28 mouse cellular contexts compared by ENCODE assay signal in genomic region chr5:137394456-137394855, GRCm38 (mm10). TPM values are rescaled to one million over a fixed set of nuclear protein-coding genes. Genes with fewer than 3 reads are reported as not detected.
DNase-seq lines count a peak whose midpoint lies in the region; ATAC-seq and TF ChIP-seq lines count a peak whose summit lies in the region.
"Had no signal": no experiment of that assay in that cellular context is flagged by ENCODE, and none has a peak within 500 bp of the region (broad histone marks: within the 10 kb centered on the region; RNA-seq: fewer than 3 reads in every experiment).

No protein-coding gene starts in this region.

- H3K4me3 ChIP-seq in intestine, postnatal 0 days (ENCODE audit: low read depth, low read length) = no peak overlapping the region
- no peak overlapping the region for H3K4me3 ChIP-seq in intestine, embryonic 16.5 days (ENCODE audit: low read length)
- no peak overlapping the region for H3K4me3 ChIP-seq in liver, postnatal 0 days (ENCODE audit: low read depth, low read length)
- no peak overlapping the region for H3K4me3 ChIP-seq in liver, embryonic 12.5 days
- H3K4me3 ChIP-seq in hindbrain, embryonic 13.5 days = no peak overlapping the region
- H3K4me3 ChIP-seq: heart, adult 2 months; heart, embryonic 12.5 days; left cerebral cortex, adult 2 months; limb, embryonic 12.5 days; midbrain, embryonic 15.5 days; stomach, embryonic 15.5 days had no signal

- H3K27me3 ChIP-seq in intestine, postnatal 0 days (replicated peaks; ENCODE audit: control insufficient read depth, insufficient read depth, low read length) = no peaks in the 10 kb centered on the region
- no peaks in the 10 kb centered on the region for H3K27me3 ChIP-seq in intestine, embryonic 16.5 days (replicated peaks; ENCODE audit: control insufficient read depth, insufficient read depth, low read length)
- no peaks in the 10 kb centered on the region for H3K27me3 ChIP-seq in liver, postnatal 0 days (ENCODE audit: insufficient read depth, low read length)
- H3K27me3 ChIP-seq in liver, embryonic 12.5 days (replicated peaks) = 0 out of 2 replicates have a peak, but pooled peaks cover 9% of the 10 kb centered on the region
- H3K27me3 ChIP-seq in hindbrain, embryonic 13.5 days = no peaks in the 10 kb centered on the region
- H3K27me3 ChIP-seq: midbrain, embryonic 15.5 days; Patski; stomach, embryonic 15.5 days had no signal

- TF ChIP-seq CTCF in intestine, postnatal 0 days (IDR thresholded peaks at IDR 0.05; ENCODE audit: low read depth) = peak; percentile 24; the same call in 1 of the 2 replicates
- TF ChIP-seq CTCF in liver, postnatal 0 days (IDR thresholded peaks at IDR 0.05; ENCODE audit: low read depth) = peak; percentile 35

- DNase-seq in liver, postnatal 0 days = no peak
- peak; percentile 8 for DNase-seq in A20 (ENCODE audit: low read depth, low spot score)
- DNase-seq in NIH3T3 (ENCODE audit: low read depth) = peak; percentile 39
- no peak for DNase-seq in adrenal gland, postnatal 14 days
- DNase-seq: adrenal gland, adult 2 months; cerebellum, adult 8-10 months; cerebellum, postnatal 25 days; gastrocnemius, postnatal 36 days; heart, adult 2 months; heart, postnatal 4 days; kidney, adult 8-10 months; kidney, postnatal 14 days; lung, adult 2 months; right cerebral cortex, postnatal 25 days; thymus, postnatal 14 days had no signal

- H3K9me3 ChIP-seq in intestine, postnatal 0 days (ENCODE audit: control insufficient read depth) = no peaks in the 10 kb centered on the region
- no peaks in the 10 kb centered on the region for H3K9me3 ChIP-seq in intestine, embryonic 16.5 days (ENCODE audit: control insufficient read depth, low read length)
- no peaks in the 10 kb centered on the region for H3K9me3 ChIP-seq in liver, postnatal 0 days (ENCODE audit: low read length)
- no peaks in the 10 kb centered on the region for H3K9me3 ChIP-seq in liver, embryonic 12.5 days (replicated peaks)
- H3K9me3 ChIP-seq in hindbrain, embryonic 13.5 days = no peaks in the 10 kb centered on the region
- H3K9me3 ChIP-seq: heart, embryonic 12.5 days; limb, embryonic 12.5 days; midbrain, embryonic 15.5 days; stomach, embryonic 15.5 days had no signal

- no peak overlapping the region for H3K4me2 ChIP-seq in intestine, postnatal 0 days (replicated peaks; ENCODE audit: low read depth)
- no peak overlapping the region for H3K4me2 ChIP-seq in intestine, embryonic 16.5 days (ENCODE audit: low read depth, low read length)
- no peak overlapping the region for H3K4me2 ChIP-seq in liver, postnatal 0 days (ENCODE audit: low read depth, low read length)
- H3K4me2 ChIP-seq in liver, embryonic 12.5 days = no peak overlapping the region
- no peak overlapping the region for H3K4me2 ChIP-seq in hindbrain, embryonic 13.5 days
- H3K4me2 ChIP-seq: heart, embryonic 12.5 days; hindbrain, embryonic 14.5 days; limb, embryonic 12.5 days; midbrain, embryonic 15.5 days; stomach, embryonic 15.5 days had no signal

- no peak for ATAC-seq in intestine, postnatal 0 days
- ATAC-seq in intestine, embryonic 16.5 days = no peak
- no peak for ATAC-seq in liver, postnatal 0 days
- ATAC-seq in liver, embryonic 12.5 days = no peak
- no peak for ATAC-seq in hindbrain, embryonic 13.5 days (ENCODE audit: low FRiP score)
- ATAC-seq: forebrain, embryonic 14.5 days; midbrain, embryonic 15.5 days; Patski had no signal

- no peak overlapping the region for H3K9ac ChIP-seq in intestine, postnatal 0 days (ENCODE audit: low read depth, low read length)
- no peak overlapping the region for H3K9ac ChIP-seq in intestine, embryonic 16.5 days (ENCODE audit: low read depth, low read length)
- no peak overlapping the region for H3K9ac ChIP-seq in liver, postnatal 0 days (replicated peaks)
- H3K9ac ChIP-seq in liver, embryonic 12.5 days = no peak overlapping the region
- H3K9ac ChIP-seq in hindbrain, embryonic 13.5 days = no peak overlapping the region
- H3K9ac ChIP-seq: heart, embryonic 12.5 days; hindbrain, embryonic 14.5 days; limb, embryonic 12.5 days; midbrain, embryonic 15.5 days; stomach, embryonic 15.5 days had no signal

- no peaks in the 10 kb centered on the region for H3K4me1 ChIP-seq in intestine, postnatal 0 days (replicated peaks; ENCODE audit: control insufficient read depth, insufficient read depth, low read length)
- no peaks in the 10 kb centered on the region for H3K4me1 ChIP-seq in intestine, embryonic 16.5 days (ENCODE audit: control insufficient read depth, insufficient read depth, low read length)
- H3K4me1 ChIP-seq in liver, postnatal 0 days (ENCODE audit: insufficient read depth) = 0 out of 2 replicates have a peak, but pooled peaks cover 6% of the 10 kb centered on the region
- H3K4me1 ChIP-seq in liver, embryonic 12.5 days = peaks cover 3% of the 10 kb centered on the region; the same call in 1 of the 2 replicates
- H3K4me1 ChIP-seq in hindbrain, embryonic 13.5 days (replicated peaks) = no peaks in the 10 kb centered on the region
- H3K4me1 ChIP-seq: heart, embryonic 12.5 days; limb, embryonic 12.5 days; midbrain, embryonic 15.5 days; stomach, embryonic 15.5 days had no signal

- TF ChIP-seq EP300 in liver, postnatal 0 days (IDR thresholded peaks at IDR 0.05; ENCODE audit: low read depth) = no peak

- H3K36me3 ChIP-seq in intestine, postnatal 0 days (ENCODE audit: control insufficient read depth, insufficient read depth) = no peaks in the 10 kb centered on the region; the same call in 1 of the 2 replicates
- no peaks in the 10 kb centered on the region for H3K36me3 ChIP-seq in intestine, embryonic 16.5 days (ENCODE audit: control insufficient read depth, insufficient read depth, low read length)
- H3K36me3 ChIP-seq in liver, postnatal 0 days (replicated peaks; ENCODE audit: insufficient read depth, low read length) = no peaks in the 10 kb centered on the region
- H3K36me3 ChIP-seq in liver, embryonic 12.5 days = no peaks in the 10 kb centered on the region
- H3K36me3 ChIP-seq in hindbrain, embryonic 13.5 days = no peaks in the 10 kb centered on the region
- H3K36me3 ChIP-seq: heart, embryonic 12.5 days; limb, embryonic 12.5 days; midbrain, embryonic 15.5 days; stomach, embryonic 15.5 days had no signal

- 43% methylated on average over 7 of the region's 7 CpGs for WGBS in intestine, postnatal 0 days
- 42% methylated on average over 7 of the region's 7 CpGs for WGBS in intestine, embryonic 16.5 days
- WGBS in liver, postnatal 0 days (ENCODE audit: insufficient replicate concordance) = 40% methylated on average over 7 of the region's 7 CpGs
- 32% methylated on average over 7 of the region's 7 CpGs for WGBS in liver, embryonic 12.5 days (ENCODE audit: insufficient replicate concordance)
- WGBS in hindbrain, embryonic 13.5 days = 48% methylated on average over 7 of the region's 7 CpGs

- no peak overlapping the region for H3K27ac ChIP-seq in intestine, postnatal 0 days (ENCODE audit: low read depth, low read length)
- no peak overlapping the region for H3K27ac ChIP-seq in intestine, embryonic 16.5 days (ENCODE audit: low read length)
- no peak overlapping the region for H3K27ac ChIP-seq in liver, postnatal 0 days (ENCODE audit: low read depth)
- no peak overlapping the region for H3K27ac ChIP-seq in liver, embryonic 12.5 days
- H3K27ac ChIP-seq in hindbrain, embryonic 13.5 days = no peak overlapping the region
- H3K27ac ChIP-seq: heart, adult 2 months; hindbrain, embryonic 14.5 days; left cerebral cortex, adult 2 months; limb, embryonic 12.5 days; midbrain, embryonic 15.5 days; stomach, embryonic 15.5 days had no signal

RNA-seq across cellular contexts. Expression of gene Ephb4, which starts 44.5 kb away (rescaled TPM):
- 12.6 and 12.9 TPM in 2 replicates for polyA plus RNA-seq in intestine, postnatal 0 days (2015; fragmentation: Nextera tagmentation; extraction: Ambion mirVana)
- polyA plus RNA-seq in intestine, embryonic 16.5 days (2015; fragmentation: Nextera tagmentation; extraction: Ambion mirVana) = 29.9 and 31.2 TPM in 2 replicates
- polyA plus RNA-seq in liver, postnatal 0 days (2015; fragmentation: Nextera tagmentation; extraction: Ambion mirVana) = 5.7 and 5.9 TPM in 2 replicates
- 14.2 and 15.7 TPM in 2 replicates for polyA plus RNA-seq in liver, embryonic 12.5 days (2016; fragmentation: Nextera tagmentation; extraction: Ambion mirVana)
- 9.2 and 9.4 TPM in 2 replicates for polyA plus RNA-seq in hindbrain, embryonic 13.5 days (2015; fragmentation: Nextera tagmentation; extraction: Ambion mirVana)
- 65.1 and 69.7 TPM in 2 replicates for total RNA-seq in adrenal gland, postnatal 14 days (2021)
- total RNA-seq: neutrophil, adult 5-6 weeks had no signal

Comparison
In these comparisons a context has a peak if more than half of its experiments do, and no peak if none do; other contexts are left out.
1. DNase-seq: peak in A20 (single experiment) and NIH3T3 (single experiment); none in liver, postnatal 0 days (single experiment) and adrenal gland, postnatal 14 days (single experiment).